Mouse (Mus musculus) heart, embryonic 12.5 days (tissue): ENCODE measurements around the gene Smarcad1. TPM values are rescaled to one million over a fixed set of nuclear protein-coding genes. Genes with fewer than 3 reads are reported as not detected.
"Not testable (repeated sequence)": the region's sequence is repeated elsewhere in the genome, so short reads cannot be mapped to it uniquely, and the experiment has no call there.

Experiments used
- ATAC-seq: fragments of 200-750 bp; cut with Nextera tagmentation; 2 replicates; pipeline ENCODE4 v1.8.0; 2017; ENCODE audit warnings: moderate TSS enrichment, moderate library complexity; ENCODE audit not compliant: insufficient number of reproducible peaks, low FRiP score
- H3K27ac ChIP-seq: fragments of 300-500 bp; sonication (generic); 2 replicates; pipeline ENCODE4 v1.5.1; 2016; ENCODE audit warnings: mild to moderate bottlenecking, moderate library complexity; ENCODE audit not compliant: poor library complexity, severe bottlenecking
- H3K27me3 ChIP-seq: fragments of 300-500 bp; sonication (generic); replicated peaks from 2 replicates; pipeline ENCODE4 v1.6.1; 2016; ENCODE audit warnings: mild to moderate bottlenecking, moderate library complexity
- H3K36me3 ChIP-seq: fragments of 300-500 bp; sonication (generic); 2 replicates; pipeline ENCODE4 v1.6.1; 2016; ENCODE audit warnings: mild to moderate bottlenecking, moderate library complexity
- H3K4me1 ChIP-seq: fragments of 300-500 bp; sonication (generic); replicated peaks from 2 replicates; pipeline ENCODE4 v1.6.1; 2016; ENCODE audit warnings: mild to moderate bottlenecking
- H3K4me2 ChIP-seq: fragments of 300-500 bp; sonication (generic); 2 replicates; pipeline ENCODE4 v1.6.1; 2016; ENCODE audit warnings: mild to moderate bottlenecking, moderate library complexity
- H3K4me3 ChIP-seq: fragments of 300-500 bp; sonication (generic); 2 replicates; pipeline ENCODE4 v1.5.1; 2016; ENCODE audit warnings: mild to moderate bottlenecking
- H3K9ac ChIP-seq: fragments of 300-500 bp; sonication (generic); 2 replicates; pipeline ENCODE4 v1.6.1; 2016; ENCODE audit warnings: mild to moderate bottlenecking, moderate library complexity
- H3K9me3 ChIP-seq: fragments of 300-500 bp; sonication (generic); replicated peaks from 2 replicates; pipeline ENCODE4 v1.6.1; 2016; ENCODE audit warnings: mild to moderate bottlenecking, moderate library complexity
- WGBS: fragments of 180-500 bp; shearing (Covaris S2); methylation state at CpG from one replicate; pipeline ENCODE4 v1.1.7; 2016; 5-methylcytosine and 5-hydroxymethylcytosine counted together
- polyA plus RNA-seq: library from polyadenylated mRNA; unstranded; fragments of >200 nt; fragmentation: Nextera tagmentation; extraction: Ambion mirVana; gene quantifications from 2 replicates; pipeline ENCODE4 v1.2.1, GENCODE M21; 2016

Smarcad1 gene
- polyA plus RNA-seq: 62.7 and 68.5 TPM in 2 replicates

DNA sequence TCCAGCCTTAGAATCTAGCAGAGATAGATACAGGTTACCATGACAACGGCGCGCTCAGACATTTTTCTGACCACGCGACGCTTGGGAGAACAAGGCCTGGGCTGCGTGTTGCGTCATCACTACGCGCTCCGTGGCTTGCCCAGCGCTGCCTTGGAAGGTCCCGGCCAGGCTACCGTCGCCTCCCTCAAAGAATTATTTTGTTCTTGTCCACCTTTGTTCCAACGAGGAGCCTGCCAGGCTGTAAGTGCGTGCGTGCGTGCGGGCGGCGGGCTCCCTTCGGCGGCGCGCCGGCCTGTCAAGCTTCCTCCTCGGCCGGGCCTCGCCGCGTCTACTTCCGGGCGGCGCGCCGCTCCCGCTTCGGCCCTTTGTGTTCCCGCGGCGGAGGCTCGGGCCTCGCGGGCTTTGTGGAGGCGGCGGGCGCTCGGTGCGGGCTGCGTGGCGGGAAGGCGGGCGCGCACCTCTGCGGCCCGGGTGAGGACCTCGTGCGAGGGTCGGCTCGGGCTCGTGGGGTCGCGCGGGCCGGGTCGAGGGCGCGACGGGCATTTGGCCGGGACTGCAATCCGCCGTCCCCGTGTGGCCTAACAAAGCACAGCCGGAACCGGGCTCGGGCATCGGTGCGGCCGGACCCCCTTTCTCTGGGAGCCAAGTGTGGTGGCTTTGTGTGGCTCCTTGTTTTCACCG lies at the start of gene Smarcad1:
TSS of gene Smarcad1 (plus strand) at position 93 of the 681 bp plus-strand sequence.
- Histone ChIP-seq H3K4me3 (peak within 1 kb of the TSS; percentile 88), H3K36me3 (peaks cover 33% of the 10 kb centered on the region), H3K9ac (peak within 1 kb of the TSS; percentile 96), H3K27ac (peak within 1 kb of the TSS; percentile 78), H3K9me3 (no peaks in the 10 kb centered on the region), H3K4me2 (peak within 1 kb of the TSS; percentile 70), H3K27me3 (no peaks in the 10 kb centered on the region), H3K4me1 (peaks cover 6% of the 10 kb centered on the region; the same call in 1 of the 2 replicates)
- WGBS: 0% methylated on average over 79 of the region's 81 CpGs
- peak; percentile 92 for ATAC-seq

- no peak overlapping the region for H3K4me3 ChIP-seq
- no peak; the same call in 1 of the 2 replicates for ATAC-seq
- no peaks in the 10 kb centered on the region for H3K4me1 ChIP-seq
- no peak overlapping the region for H3K4me2 ChIP-seq
- 47% methylated on average over 13 of the region's 13 CpGs for WGBS
- no peaks in the 10 kb centered on the region for H3K36me3 ChIP-seq
- H3K27me3 ChIP-seq: no peaks in the 10 kb centered on the region
- H3K9ac ChIP-seq: no peak overlapping the region
- H3K27ac ChIP-seq: no peak overlapping the region
- no peaks in the 10 kb centered on the region for H3K9me3 ChIP-seq
These were observed 45.5 kb upstream of the Smarcad1 start for GRCm38 (mm10) chr6:64996824-64997421.

- H3K4me3 ChIP-seq: no peak overlapping the region
- ATAC-seq: no peak
- no peak overlapping the region for H3K4me2 ChIP-seq
- H3K27ac ChIP-seq: no peak overlapping the region
- no peaks in the 10 kb centered on the region for H3K4me1 ChIP-seq
- WGBS: 74% methylated on average over 2 of the region's 2 CpGs
- H3K27me3 ChIP-seq: no peaks in the 10 kb centered on the region
- no peaks in the 10 kb centered on the region for H3K9me3 ChIP-seq
- H3K9ac ChIP-seq: no peak overlapping the region
- no peaks in the 10 kb centered on the region for H3K36me3 ChIP-seq
These were observed 44.6 kb upstream of the Smarcad1 start for GRCm38 (mm10) chr6:64997805-64998204.

DNA sequence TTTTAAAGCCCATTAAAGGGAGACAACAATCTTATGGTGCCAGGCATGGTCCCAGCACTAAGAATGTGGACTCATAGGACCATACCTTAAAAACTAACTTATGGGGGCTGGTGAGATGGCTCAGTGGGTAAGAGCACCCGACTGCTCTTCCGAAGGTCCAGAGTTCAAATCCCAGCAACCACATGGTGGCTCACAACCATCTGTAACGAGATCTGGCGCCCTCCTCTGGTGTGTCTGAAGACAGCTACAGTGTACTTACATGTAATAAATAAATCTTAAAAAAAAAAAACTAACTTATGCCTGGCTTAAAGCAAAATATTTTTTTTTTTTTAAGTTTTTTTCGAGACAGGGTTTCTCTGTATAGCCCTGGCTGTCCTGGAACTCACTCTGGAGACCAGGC lies 41.6 kb upstream of the Smarcad1 start:
- H3K4me2 ChIP-seq, H3K4me1 ChIP-seq, H3K9me3 ChIP-seq, H3K27ac ChIP-seq, ATAC-seq, H3K27me3 ChIP-seq, H3K9ac ChIP-seq, H3K4me3 ChIP-seq, H3K36me3 ChIP-seq: not testable (repeated sequence)
- 69% methylated on average over 5 of the region's 5 CpGs for WGBS

- Histone ChIP-seq H3K9ac (no peak overlapping the region), H3K4me2 (no peak overlapping the region), H3K36me3 (no peaks in the 10 kb centered on the region), H3K4me3 (no peak overlapping the region), H3K9me3 (no peaks in the 10 kb centered on the region), H3K4me1 (no peaks in the 10 kb centered on the region), H3K27me3 (no peaks in the 10 kb centered on the region), H3K27ac (no peak overlapping the region)
- ATAC-seq: no peak
- 64% methylated on average over 3 of the region's 3 CpGs for WGBS
These were observed 40.2 kb upstream of the Smarcad1 start for GRCm38 (mm10) chr6:65002196-65002595.

GRCm38 (mm10) chr6:65008836-65009235 lies 33.5 kb upstream of the Smarcad1 start:
- Histone ChIP-seq H3K4me2 (no peak overlapping the region), H3K4me1 (no peaks in the 10 kb centered on the region), H3K36me3 (no peaks in the 10 kb centered on the region), H3K4me3 (no peak overlapping the region), H3K27ac (no peak overlapping the region), H3K27me3 (no peaks in the 10 kb centered on the region), H3K9me3 (no peaks in the 10 kb centered on the region), H3K9ac (no peak overlapping the region)
- WGBS: 32% methylated on average over 5 of the region's 5 CpGs
- no peak for ATAC-seq

GRCm38 (mm10) chr6:65011444-65011990 lies 30.9 kb upstream of the Smarcad1 start:
- Histone ChIP-seq H3K4me1 (no peaks in the 10 kb centered on the region), H3K4me3 (no peak overlapping the region), H3K9ac (no peak overlapping the region), H3K36me3 (no peaks in the 10 kb centered on the region), H3K9me3 (no peaks in the 10 kb centered on the region), H3K27ac (no peak overlapping the region), H3K27me3 (no peaks in the 10 kb centered on the region), H3K4me2 (no peak overlapping the region)
- ATAC-seq: no peak
- 85% methylated on average over 5 of the region's 5 CpGs for WGBS

DNA sequence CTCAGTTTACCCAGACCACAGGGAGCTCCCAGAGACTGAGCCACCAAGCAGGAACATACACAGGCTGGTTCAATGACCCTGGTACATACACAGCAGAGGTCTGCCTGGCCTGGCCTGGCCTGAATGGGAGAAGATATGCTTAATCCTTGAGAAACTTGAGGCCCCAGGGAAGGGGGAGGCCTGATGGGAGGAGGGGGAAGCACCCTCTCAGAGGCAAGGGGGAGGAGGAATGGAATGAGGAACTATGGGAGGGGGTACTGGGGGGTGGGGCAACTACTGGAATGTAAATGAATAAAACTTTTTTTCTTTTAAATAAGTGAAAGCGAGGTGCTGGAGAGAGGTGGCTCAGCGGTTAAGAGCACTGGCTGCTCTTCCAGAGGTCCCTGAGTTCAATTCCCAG lies 30.2 kb upstream of the Smarcad1 start:
- Histone ChIP-seq H3K9ac (no peak overlapping the region), H3K4me2 (no peak overlapping the region), H3K27me3 (no peaks in the 10 kb centered on the region), H3K4me3 (no peak overlapping the region), H3K4me1 (no peaks in the 10 kb centered on the region), H3K9me3 (no peaks in the 10 kb centered on the region), H3K27ac (no peak overlapping the region), H3K36me3 (no peaks in the 10 kb centered on the region)
- WGBS: 79% methylated on average over 2 of the region's 2 CpGs
- ATAC-seq: no peak

- H3K4me1 ChIP-seq: 0 out of 2 replicates have a peak, but pooled peaks cover 4% of the 10 kb centered on the region
- no peak for ATAC-seq
- H3K27ac ChIP-seq: no peak overlapping the region
- H3K4me3 ChIP-seq: no peak overlapping the region
- H3K9me3 ChIP-seq: no peaks in the 10 kb centered on the region
- WGBS: 84% methylated on average over 10 of the region's 10 CpGs
- no peak overlapping the region for H3K4me2 ChIP-seq
- no peaks in the 10 kb centered on the region for H3K36me3 ChIP-seq
- H3K27me3 ChIP-seq: no peaks in the 10 kb centered on the region
- no peak overlapping the region for H3K9ac ChIP-seq
These were observed 24.8 kb upstream of the Smarcad1 start for GRCm38 (mm10) chr6:65017566-65017965.

GRCm38 (mm10) chr6:65018966-65019365 lies 23.4 kb upstream of the Smarcad1 start:
- H3K36me3 ChIP-seq, H3K27me3 ChIP-seq, H3K27ac ChIP-seq, H3K4me1 ChIP-seq, ATAC-seq, H3K9me3 ChIP-seq, H3K9ac ChIP-seq, H3K4me3 ChIP-seq, H3K4me2 ChIP-seq: not testable (repeated sequence)
- WGBS: 76% methylated on average over 5 of the region's 5 CpGs

DNA sequence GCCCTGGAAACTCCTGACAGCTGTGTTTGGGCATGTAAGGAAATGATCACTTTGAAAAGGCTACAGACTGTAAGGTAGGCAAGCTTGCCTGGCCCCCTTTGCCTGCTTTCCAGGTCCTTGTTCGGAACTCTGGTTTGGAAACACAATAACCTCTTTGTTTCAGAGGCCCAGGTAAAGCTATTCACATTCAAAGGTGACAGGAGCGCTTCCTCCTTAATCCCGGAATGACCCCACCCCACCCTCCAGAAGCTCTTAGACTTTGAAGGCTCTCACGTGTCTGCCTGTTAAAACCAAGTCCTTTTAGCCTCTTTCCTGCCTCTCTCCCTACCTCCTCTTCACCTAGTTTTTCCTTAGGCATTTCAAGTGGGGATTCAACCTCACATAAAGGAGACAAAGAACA lies 20.5 kb upstream of the Smarcad1 start:
- Histone ChIP-seq H3K4me1 (0 out of 2 replicates have a peak, but pooled peaks cover 4% of the 10 kb centered on the region), H3K27ac (no peak overlapping the region), H3K27me3 (no peaks in the 10 kb centered on the region), H3K4me2 (no peak overlapping the region), H3K4me3 (no peak overlapping the region), H3K9me3 (peaks cover 3% of the 10 kb centered on the region; the same call in 1 of the 2 replicates), H3K36me3 (no peaks in the 10 kb centered on the region), H3K9ac (no peak overlapping the region)
- ATAC-seq: no peak
- 30% methylated on average over 4 of the region's 4 CpGs for WGBS
